Mouse (Mus musculus) embryonic fibroblast, embryonic 13.5 days (primary cell): ENCODE measurements around the gene Lrrc1.

Experiments used
- CTCF ChIP-seq: IDR thresholded peaks from 2 replicates; pipeline ENCODE4 v1.5.1; 2011; ENCODE audit warnings: mild to moderate bottlenecking, control low read depth, low read length, moderate library complexity, borderline replicate concordance; ENCODE audit not compliant: insufficient read depth
- POLR2A ChIP-seq: IDR thresholded peaks from 2 replicates; pipeline ENCODE4 v1.6.1; 2011; ENCODE audit warnings: low read depth, mild to moderate bottlenecking, control low read depth, low read length, moderate library complexity

GRCm38 (mm10) chr9:77545068-77545421 lies 375 bp upstream of the Lrrc1 start:
- no peak; the same call in 1 of the 2 replicates for TF ChIP-seq POLR2A
- no peak for TF ChIP-seq CTCF
